Mouse (Mus musculus) bone marrow macrophage, adult 2 months (primary cell): ENCODE results near the gene Lce3f.

Experiments used
- CTCF ChIP-seq: IDR thresholded peaks from 2 replicates; pipeline ENCODE4 v1.5.1; 2012; ENCODE audit warnings: low read depth, mild to moderate bottlenecking, low read length, moderate library complexity
- POLR2A ChIP-seq: IDR thresholded peaks from 2 replicates; pipeline ENCODE4 v1.6.1; 2012; ENCODE audit warnings: mild to moderate bottlenecking, low read depth, low read length, borderline replicate concordance

DNA sequence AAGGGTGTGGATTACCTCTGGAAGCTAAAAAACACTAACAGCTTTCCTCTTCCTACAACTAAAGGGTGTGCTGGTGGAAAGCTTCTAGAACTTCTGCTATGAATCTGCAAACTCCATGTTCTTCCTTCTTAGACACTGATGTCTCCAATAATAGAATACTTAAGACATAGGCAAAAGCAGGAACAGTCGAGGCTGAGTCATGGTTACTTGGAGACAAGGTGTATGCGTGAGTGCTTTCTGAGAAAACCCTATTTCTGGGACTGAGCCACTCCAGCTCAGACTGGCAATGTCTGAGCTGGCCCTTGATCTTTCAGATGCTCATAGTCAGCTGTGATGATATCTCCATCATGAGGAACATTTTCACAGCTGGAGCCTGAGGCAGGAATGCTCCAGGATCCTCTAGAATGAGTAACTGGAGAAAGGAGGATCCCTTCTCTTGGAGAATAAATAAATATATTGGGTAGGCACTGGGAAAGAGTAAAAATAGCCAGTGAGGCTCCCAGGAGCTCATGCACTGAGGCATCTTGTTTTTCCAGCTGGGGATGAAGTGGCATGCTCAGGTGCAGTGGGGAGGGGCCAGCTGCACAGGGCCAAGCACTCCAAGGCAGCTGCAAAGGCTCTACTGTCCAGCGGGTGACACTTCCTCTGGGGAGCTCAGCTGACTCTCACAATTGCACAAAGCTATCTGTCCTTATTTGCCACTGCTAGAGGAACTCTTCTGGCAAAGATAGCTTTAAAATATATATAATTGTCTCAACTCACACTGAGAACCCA, 31.6 kb downstream of the Lce3f start:
- no peak for TF ChIP-seq CTCF
- no peak for TF ChIP-seq POLR2A
